Mouse (Mus musculus): ENCODE measurements around the gene N6amt1. TPM values are rescaled to one million over a fixed set of nuclear protein-coding genes. Genes with fewer than 3 reads are reported as not detected.

The N6amt1 gene
- polyA plus RNA-seq (2014; fragmentation: Illumina TruSeq; extraction: RNeasy Lipid Tissue Mini Kit (QIAGEN cat#74804); ENCODE audit: low read depth, low replicate concordance) = 8.0 TPM

DNA sequence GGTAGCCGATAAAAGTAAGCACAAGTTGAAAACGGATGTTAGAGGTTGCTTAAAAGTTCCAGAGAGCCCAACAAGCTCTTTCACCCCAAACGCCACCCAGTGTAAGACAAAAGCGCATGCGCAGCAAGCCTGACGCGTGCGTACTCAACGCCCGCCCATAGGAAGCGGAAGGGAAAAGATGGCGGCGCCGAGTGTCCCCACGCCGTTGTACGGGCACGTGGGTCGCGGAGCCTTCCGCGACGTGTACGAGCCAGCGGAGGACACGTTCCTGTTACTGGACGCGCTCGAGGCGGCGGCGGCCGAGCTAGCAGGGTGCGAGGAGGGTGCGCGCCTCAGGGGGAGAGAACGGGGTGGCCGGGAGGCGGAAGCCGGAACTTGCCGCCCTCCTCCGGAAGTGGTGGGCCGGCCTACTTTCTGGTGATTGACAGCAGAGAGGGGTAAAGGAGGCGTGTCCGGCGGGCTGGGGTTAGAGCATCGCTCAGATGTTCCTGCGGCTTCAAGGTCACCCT, at the start of gene N6amt1:
N6amt1 (plus strand) TSS at position 111 of the 509 bp plus-strand sequence.

Other genes starting within 250 kb of the N6amt1 start
- 16.5 TPM for gene Ltn1, start 78.4 kb downstream of the N6amt1 start, polyA plus RNA-seq (2014; fragmentation: Illumina TruSeq; extraction: RNeasy Lipid Tissue Mini Kit (QIAGEN cat#74804); ENCODE audit: low read depth, low replicate concordance)
- 8.7 TPM for gene Rwdd2b, start 86.4 kb downstream of the N6amt1 start, polyA plus RNA-seq (2014; fragmentation: Illumina TruSeq; extraction: RNeasy Lipid Tissue Mini Kit (QIAGEN cat#74804); ENCODE audit: low read depth, low replicate concordance)
- gene Usp16, start 100.5 kb downstream of the N6amt1 start, polyA plus RNA-seq (2014; fragmentation: Illumina TruSeq; extraction: RNeasy Lipid Tissue Mini Kit (QIAGEN cat#74804); ENCODE audit: low read depth, low replicate concordance) = 67.0 TPM
- gene Cct8, start 141.7 kb downstream of the N6amt1 start, polyA plus RNA-seq (2014; fragmentation: Illumina TruSeq; extraction: RNeasy Lipid Tissue Mini Kit (QIAGEN cat#74804); ENCODE audit: low read depth, low replicate concordance) = 232 TPM
- not detected for gene Map3k7cl, start 199.1 kb downstream of the N6amt1 start, polyA plus RNA-seq (2014; fragmentation: Illumina TruSeq; extraction: RNeasy Lipid Tissue Mini Kit (QIAGEN cat#74804); ENCODE audit: low read depth, low replicate concordance)